Mouse (Mus musculus) cortical plate, adult 2 months (tissue): ENCODE results near the gene Ang. TPM values are rescaled to one million over a fixed set of nuclear protein-coding genes. Genes with fewer than 3 reads are reported as not detected.
A peak's percentile ranks its signal among the peaks of the same experiment; 100 is the strongest.

Source experiments
- H3K27ac ChIP-seq: fragments of 200-500 bp; 2 replicates; pipeline ENCODE4 v1.5.1; 2012; ENCODE audit warnings: low read length, control low read depth, inconsistent platforms; ENCODE audit not compliant: insufficient read depth
- H3K4me1 ChIP-seq: fragments of 200-500 bp; 2 replicates; pipeline ENCODE4 v1.6.1; 2011; ENCODE audit warnings: low read length; ENCODE audit not compliant: control insufficient read depth, insufficient read depth
- H3K4me3 ChIP-seq: fragments of 200-500 bp; 2 replicates; pipeline ENCODE4 v1.5.1; 2011; ENCODE audit warnings: mild to moderate bottlenecking, low read length, control low read depth; ENCODE audit not compliant: insufficient read depth
- CTCF ChIP-seq: fragments of 200-500 bp; IDR thresholded peaks from 2 replicates; pipeline ENCODE4 v1.5.1; 2011; ENCODE audit warnings: mild to moderate bottlenecking, control low read depth, low read length; ENCODE audit not compliant: insufficient read depth; ENCODE audit errors: extremely low read depth
- POLR2A ChIP-seq: fragments of 200-500 bp; IDR thresholded peaks from 2 replicates; pipeline ENCODE4 v1.6.1; 2011; ENCODE audit warnings: mild to moderate bottlenecking, low read length, control low read depth; ENCODE audit not compliant: insufficient read depth; ENCODE audit errors: extremely low read depth
- polyA plus RNA-seq: library from polyadenylated mRNA; depleted of rRNA; stranded (reverse); fragments of >200 nt; gene quantifications from 2 replicates; pipeline ENCODE4 v1.2.3, GENCODE M21; 2012

The Ang gene
- polyA plus RNA-seq, 1 experiment: 8.1 TPM

GRCm38 (mm10) chr14:51068956-51069355 lies 22.0 kb upstream of the Ang start:
- TF ChIP-seq POLR2A (no peak), CTCF (no peak)
- H3K4me3 ChIP-seq: no peak overlapping the region
- no peaks in the 10 kb centered on the region for H3K4me1 ChIP-seq
- H3K27ac ChIP-seq: no peak overlapping the region

- Histone ChIP-seq H3K27ac (no peak overlapping the region), H3K4me1 (no peaks in the 10 kb centered on the region), H3K4me3 (no peak overlapping the region)
- TF ChIP-seq CTCF (no peak), POLR2A (no peak)
Measured at GRCm38 (mm10) chr14:51069617-51070016, 21.3 kb upstream of the Ang start.

- H3K4me3 ChIP-seq: no peak within 1 kb of the TSS
- no peak within 1 kb of the TSS for H3K27ac ChIP-seq
- no peak for TF ChIP-seq CTCF
- no peak for TF ChIP-seq POLR2A
- no peaks in the 10 kb centered on the region for H3K4me1 ChIP-seq
Measured at GRCm38 (mm10) chr14:51074335-51074734, 16.6 kb upstream of the Ang start, which contains the start of gene Olfr750. Olfr750 (minus strand) TSS chr14:51074435.

- Histone ChIP-seq H3K4me1 (no peaks in the 10 kb centered on the region; the same call in 1 of the 2 replicates), H3K4me3 (no peak overlapping the region), H3K27ac (no peak overlapping the region)
- TF ChIP-seq CTCF: no peak
Measured at GRCm38 (mm10) chr14:51079180-51079579, 11.8 kb upstream of the Ang start.

GRCm38 (mm10) chr14:51081035-51081434 lies 9.9 kb upstream of the Ang start:
- no peak overlapping the region for H3K4me3 ChIP-seq
- no peak overlapping the region for H3K27ac ChIP-seq
- H3K4me1 ChIP-seq: no peaks in the 10 kb centered on the region; the same call in 1 of the 2 replicates
- TF ChIP-seq POLR2A (no peak), CTCF (no peak)

- TF ChIP-seq POLR2A (no peak), CTCF (no peak)
- 0 out of 2 replicates have a peak overlapping the region, but pooled peaks have one; percentile 57 for H3K27ac ChIP-seq
Measured at GRCm38 (mm10) chr14:51082599-51083581, 8.1 kb upstream of the Ang start.

GRCm38 (mm10) chr14:51083805-51084204 lies 7.1 kb upstream of the Ang start:
- H3K4me3 ChIP-seq: peak overlapping the region; percentile 85; the same call in 1 of the 2 replicates
- no peaks in the 10 kb centered on the region; the same call in 1 of the 2 replicates for H3K4me1 ChIP-seq
- no peak overlapping the region for H3K27ac ChIP-seq
- TF ChIP-seq CTCF (no peak), POLR2A (no peak)

More at GRCm38 (mm10) chr14:51082599-51083581, 8.1 kb upstream of the Ang start:
- Histone ChIP-seq H3K4me3 (peak overlapping the region; percentile 85), H3K4me1 (no peaks in the 10 kb centered on the region; the same call in 1 of the 2 replicates)

GRCm38 (mm10) chr14:51085086-51085485 lies 5.9 kb upstream of the Ang start:
- Histone ChIP-seq H3K4me3 (no peak overlapping the region), H3K27ac (no peak overlapping the region), H3K4me1 (no peaks in the 10 kb centered on the region; the same call in 1 of the 2 replicates)
- TF ChIP-seq POLR2A (no peak), CTCF (no peak)

- H3K27ac ChIP-seq: no peak overlapping the region
- no peak overlapping the region for H3K4me3 ChIP-seq
- no peaks in the 10 kb centered on the region; the same call in 1 of the 2 replicates for H3K4me1 ChIP-seq
- TF ChIP-seq CTCF: no peak
- no peak for TF ChIP-seq POLR2A
Measured at GRCm38 (mm10) chr14:51085911-51086310, 5.0 kb upstream of the Ang start.

GRCm38 (mm10) chr14:51087762-51088161 lies 3.2 kb upstream of the Ang start:
- H3K4me1 ChIP-seq: no peaks in the 10 kb centered on the region; the same call in 1 of the 2 replicates
- peak overlapping the region; percentile 51 for H3K4me3 ChIP-seq
- no peak for TF ChIP-seq CTCF
- no peak for TF ChIP-seq POLR2A
- H3K27ac ChIP-seq: no peak overlapping the region
